Mouse (Mus musculus) heart, adult 11 months (tissue): ENCODE measurements at regions not wholly inside any gene's neighbourhood (a gene's known extent, or its start where the extent isn't known, plus 50 kb on each side); places are given as distances from the start of the nearest gene placed in this dataset.
"Not testable (repeated sequence)": the region's sequence is repeated elsewhere in the genome, so short reads cannot be mapped to it uniquely, and the experiment has no call there.

ENCODE experiments used
- DNase-seq: peaks from one replicate; pipeline ENCODE4 v3.0.0; 2022

DNA sequence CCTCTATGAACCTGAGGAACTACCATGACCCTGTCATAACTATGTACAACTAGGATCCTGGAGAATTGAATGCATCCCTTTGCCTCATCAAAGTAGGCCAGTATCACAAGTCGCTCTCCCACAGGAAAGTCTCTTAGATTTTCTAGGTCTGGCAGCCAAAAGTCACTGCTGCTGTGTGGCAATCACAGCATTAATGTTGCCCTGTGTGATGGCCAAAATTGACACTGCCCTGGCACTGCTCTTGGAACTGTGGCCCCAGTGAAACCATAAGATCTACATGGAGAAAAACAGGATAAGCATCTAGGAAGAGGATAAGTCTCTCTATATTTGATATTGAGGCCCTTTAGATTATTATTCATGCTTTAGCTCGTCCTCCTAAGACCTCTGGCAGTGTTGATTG lies 465.7 kb downstream of the Adam6a start:
- DNase-seq: peak; percentile 86

DNA sequence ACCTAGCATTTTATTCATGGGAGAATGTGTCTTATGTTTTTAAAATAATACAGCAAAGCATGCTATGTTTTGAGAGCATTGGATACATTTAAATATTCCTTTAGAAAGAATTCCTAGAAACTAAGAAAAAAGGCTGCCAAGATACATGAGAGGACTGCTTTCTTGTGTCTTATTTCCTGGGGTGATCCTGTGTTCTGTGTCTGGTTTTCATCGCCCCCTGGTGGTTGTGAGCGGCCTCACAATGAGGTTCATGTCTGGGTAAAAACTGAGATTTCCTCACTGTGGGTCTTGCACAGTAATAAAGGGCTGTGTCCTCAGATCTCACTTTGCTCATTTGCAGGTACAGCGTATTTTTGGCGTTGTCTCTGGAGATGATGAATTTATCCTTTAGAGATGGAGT lies 469.2 kb downstream of the Adam6a start:
- peak; percentile 91 for DNase-seq

GRCm38 (mm10) chr12:114037011-114037410 lies 493.3 kb downstream of the Adam6a start:
- DNase-seq: not testable (repeated sequence)

- DNase-seq: not testable (repeated sequence)
Measured at GRCm38 (mm10) chr12:114047991-114048390, 504.3 kb downstream of the Adam6a start.

- DNase-seq: no peak
Measured at GRCm38 (mm10) chr12:114053341-114053740, 509.6 kb downstream of the Adam6a start.

- no peak for DNase-seq
Measured at GRCm38 (mm10) chr12:114059615-114060014, 515.9 kb downstream of the Adam6a start.

- no peak for DNase-seq
Measured at GRCm38 (mm10) chr12:114067166-114067565, 523.5 kb downstream of the Adam6a start.

DNA sequence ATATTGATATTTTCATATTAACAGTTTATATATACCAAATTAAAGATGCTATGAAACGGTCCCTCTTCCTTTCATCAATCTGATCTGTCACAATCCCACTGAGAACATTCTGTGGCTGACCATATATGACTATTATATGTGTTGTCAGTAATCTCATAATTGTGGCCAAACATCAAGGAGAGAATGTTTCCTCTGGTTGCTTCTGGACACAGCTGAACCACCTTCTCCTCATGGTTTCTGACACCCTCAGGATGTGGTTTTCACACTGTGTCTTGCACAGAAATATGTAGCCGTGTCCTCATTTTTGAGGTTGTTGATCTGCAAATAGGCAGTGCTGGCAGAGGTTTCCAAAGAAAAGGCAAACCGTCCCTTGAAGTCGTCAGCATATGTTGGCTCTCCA lies 565.0 kb downstream of the Adam6a start:
- DNase-seq: not testable (repeated sequence)

DNA sequence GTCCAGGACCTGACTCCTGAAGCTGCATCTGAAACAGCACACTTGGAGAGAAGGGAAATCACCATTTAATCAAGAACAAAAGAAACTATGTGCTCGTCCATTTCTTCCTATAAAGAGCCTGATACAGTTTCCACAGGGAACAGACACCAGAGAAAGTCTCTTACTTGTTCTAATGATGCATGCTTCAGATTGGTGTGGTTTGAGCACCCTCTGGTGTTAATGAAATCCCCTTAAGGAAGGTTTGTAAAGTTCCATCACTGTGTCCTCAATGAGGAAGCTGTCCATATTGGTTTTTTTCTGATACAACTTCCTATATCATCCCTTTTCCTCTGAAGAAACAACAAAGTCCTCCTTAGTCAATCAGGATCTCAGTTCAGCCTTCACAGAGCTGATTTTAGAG lies 591.2 kb downstream of the Adam6a start:
- no peak for DNase-seq

GRCm38 (mm10) chr12:114148779-114149178 lies 605.1 kb downstream of the Adam6a start:
- peak; percentile 79 for DNase-seq

- DNase-seq: peak; percentile 73
Measured at GRCm38 (mm10) chr12:114172305-114172704, 628.6 kb downstream of the Adam6a start.

DNA sequence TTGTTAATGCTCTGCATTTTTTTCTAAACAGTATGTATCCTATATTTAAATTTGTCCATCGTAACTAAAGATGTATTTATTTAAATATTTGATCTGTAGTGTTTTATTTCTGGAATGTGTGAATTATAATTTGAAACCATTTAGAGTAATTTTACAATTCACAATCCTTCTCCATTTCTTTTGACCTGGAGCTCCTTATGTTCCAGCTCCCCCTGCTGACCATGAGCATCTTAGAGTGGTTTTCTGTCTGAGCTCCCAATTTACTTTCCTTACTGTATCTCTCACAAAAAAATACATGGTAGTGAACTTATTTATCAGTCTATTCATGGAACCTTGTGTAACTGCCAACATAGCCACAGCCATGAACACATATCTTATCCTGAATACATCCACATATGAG lies 655.8 kb downstream of the Adam6a start:
- no peak for DNase-seq

DNA sequence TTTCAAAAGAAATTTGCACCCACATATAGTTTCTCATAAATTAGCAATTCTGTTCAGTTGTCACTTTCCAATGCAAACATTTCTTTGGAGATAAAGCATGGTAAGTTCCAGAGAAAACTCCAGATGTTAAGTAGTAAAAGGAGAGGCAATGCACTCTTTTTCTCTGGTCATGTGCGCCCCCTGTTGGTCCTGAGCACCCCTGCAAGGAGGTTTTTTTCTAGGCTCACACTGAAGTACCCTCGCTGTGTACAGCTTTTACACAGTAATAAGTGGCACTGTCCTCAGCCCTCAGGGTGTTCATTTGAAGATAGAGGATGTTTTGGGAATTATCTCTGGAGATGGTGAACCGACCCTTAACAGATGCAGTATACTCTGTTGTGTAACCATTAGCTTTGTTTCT lies 678.8 kb downstream of the Adam6a start:
- no peak for DNase-seq
